Mouse (Mus musculus) ovary, adult 10 weeks (tissue): Measurements from ENCODE around the gene Rxfp4. TPM values are rescaled to one million over a fixed set of nuclear protein-coding genes. Genes with fewer than 3 reads are reported as not detected.

Experiments
- polyA plus RNA-seq: library from polyadenylated mRNA; stranded (reverse); fragments of 350-450 nt; fragmentation: Illumina TruSeq; extraction: RNeasy Lipid Tissue Mini Kit (QIAGEN cat#74804); gene quantifications from one replicate; pipeline ENCODE4 v1.2.3, GENCODE M21; 2014

Rxfp4 gene
- polyA plus RNA-seq: not detected

DNA sequence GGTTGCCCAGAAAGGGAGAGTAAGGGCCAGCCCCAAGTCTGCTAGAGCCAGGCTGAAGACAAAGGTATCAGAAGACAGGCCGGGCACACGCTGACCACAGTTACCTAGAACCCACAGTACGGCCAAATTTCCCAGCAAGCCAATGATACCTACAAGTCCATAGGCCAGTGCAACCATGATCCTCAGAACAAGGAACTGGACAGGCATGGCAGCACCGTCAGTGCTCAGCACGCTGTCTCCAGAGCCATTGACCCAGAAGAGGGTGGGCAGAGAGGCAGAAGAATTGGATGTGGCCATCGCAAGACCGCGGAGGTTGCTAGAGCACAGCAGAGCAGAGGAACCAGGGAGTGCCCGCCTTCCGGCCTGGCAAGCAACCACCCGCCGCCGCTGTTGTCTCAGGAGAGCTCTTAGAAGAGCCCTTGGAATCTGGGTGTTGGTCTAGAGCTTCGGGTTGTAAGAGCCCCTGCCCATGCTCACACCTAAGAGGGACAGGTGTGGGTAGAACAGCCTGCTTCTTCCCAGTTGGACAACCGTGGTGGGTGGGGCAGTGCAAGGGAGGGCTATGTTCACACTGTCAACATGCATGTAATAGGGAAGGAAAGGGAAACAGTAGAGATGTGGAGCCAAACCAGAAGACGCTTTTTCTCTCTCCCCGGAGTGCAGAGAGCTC, at the start of gene Rxfp4:
Gene Rxfp4 (minus strand): TSS at position 297 of the 670 bp plus-strand sequence.

DNA sequence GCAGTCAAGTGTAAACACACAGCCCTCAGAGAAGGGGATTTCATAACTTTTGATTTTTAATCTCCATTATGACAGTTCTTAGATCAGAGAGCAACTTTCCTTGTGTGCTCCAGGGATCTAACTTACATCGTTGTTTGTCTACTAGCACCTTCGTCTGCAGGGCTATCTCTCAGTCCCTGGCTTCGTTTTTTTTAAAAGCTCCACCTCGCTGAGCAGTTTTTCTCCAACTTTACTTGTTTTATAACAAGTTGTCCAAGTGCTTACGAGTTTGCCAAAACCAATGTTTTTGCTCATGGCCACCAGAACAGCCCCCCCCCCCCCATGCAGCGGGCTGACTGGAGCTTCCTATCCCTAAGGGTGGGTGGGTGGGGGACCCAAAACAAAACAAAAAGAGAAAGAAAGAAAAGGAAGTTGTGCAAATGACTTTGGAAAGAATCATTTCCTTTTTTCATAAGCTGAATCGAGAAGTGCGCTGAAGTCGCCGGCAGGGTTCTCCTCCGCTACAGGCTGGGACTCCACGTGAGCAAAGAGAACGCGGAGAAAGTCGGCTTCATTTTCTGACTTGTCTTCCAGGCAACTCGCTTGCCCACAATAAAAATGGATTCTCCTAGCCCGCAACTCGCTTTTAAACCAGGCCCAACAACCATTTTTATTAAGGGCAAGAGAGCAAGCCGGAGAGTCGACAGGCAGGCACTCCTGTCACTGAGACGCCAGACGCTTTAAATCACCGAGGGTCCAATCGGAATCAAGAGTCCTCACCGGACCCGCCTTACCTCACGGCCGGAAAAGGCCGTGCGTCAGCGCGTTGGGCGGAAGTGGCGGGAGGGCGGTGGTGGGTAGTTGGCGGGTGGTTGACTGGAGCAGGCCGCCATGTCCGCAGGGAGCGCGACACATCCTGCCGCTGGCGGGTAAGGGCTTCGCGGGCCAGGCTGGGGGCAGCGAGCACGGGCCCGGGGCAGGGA, 32.3 kb upstream of the Rxfp4 start, which contains the start of gene Khdc4:
Gene Khdc4 (plus strand): TSS at position 824 of the 962 bp plus-strand sequence.

DNA sequence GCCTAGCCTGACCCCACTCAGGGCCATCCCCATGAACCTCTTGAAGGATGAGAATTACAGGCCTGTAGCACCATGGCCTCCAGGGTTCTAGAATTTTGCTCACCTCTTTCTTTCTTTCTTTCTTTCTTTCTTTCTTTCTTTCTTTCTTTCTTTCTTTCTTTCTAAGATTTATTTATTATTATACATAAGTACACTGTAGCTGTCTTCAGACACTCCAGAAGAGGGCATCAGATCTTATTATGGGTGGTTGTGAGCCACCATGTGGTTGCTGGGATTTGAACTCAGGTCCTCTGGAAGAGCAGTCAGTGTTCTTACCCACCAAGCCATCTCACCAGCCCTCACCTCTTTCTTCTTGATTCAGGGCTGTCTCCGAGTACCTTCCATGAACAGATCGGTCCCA, 47.3 kb downstream of the Rxfp4 start, which contains the start of gene Arhgef2:
Gene Arhgef2 (plus strand): TSS at position 301 of the 400 bp plus-strand sequence.

Other genes starting within 250 kb of the Rxfp4 start
- gene Pmf1, start 242.8 kb downstream of the Rxfp4 start, polyA plus RNA-seq: 5.2 TPM
- 11.5 TPM for gene Slc25a44, start 228.0 kb downstream of the Rxfp4 start, polyA plus RNA-seq
- 4.3 TPM for gene Sema4a, start 192.0 kb downstream of the Rxfp4 start, polyA plus RNA-seq
- gene Lmna, start 143.2 kb downstream of the Rxfp4 start, polyA plus RNA-seq: 5.7 TPM
- 26.1 TPM for gene Mex3a, start 120.7 kb downstream of the Rxfp4 start, polyA plus RNA-seq
- not detected for gene Rab25, start 104.8 kb downstream of the Rxfp4 start, polyA plus RNA-seq
- gene Lamtor2, start 100.1 kb downstream of the Rxfp4 start, polyA plus RNA-seq: 3.2 TPM
- gene Ubqln4, start 99.4 kb downstream of the Rxfp4 start, polyA plus RNA-seq: 24.3 TPM
- gene Ssr2, start 77.3 kb downstream of the Rxfp4 start, polyA plus RNA-seq: 43.2 TPM
- 12.9 TPM for gene Arhgef2, start 47.2 kb downstream of the Rxfp4 start, polyA plus RNA-seq
- 63.1 TPM for gene Khdc4, start 32.7 kb upstream of the Rxfp4 start, polyA plus RNA-seq
- 11.4 TPM for gene Rit1, start 63.7 kb upstream of the Rxfp4 start, polyA plus RNA-seq
- gene Syt11, start 122.0 kb upstream of the Rxfp4 start, polyA plus RNA-seq: 19.6 TPM
- gene Gon4l, start 182.1 kb upstream of the Rxfp4 start, polyA plus RNA-seq: 16.3 TPM